Mouse (Mus musculus): ENCODE data around the gene Bbs9. TPM values are rescaled to one million over a fixed set of nuclear protein-coding genes. Genes with fewer than 3 reads are reported as not detected.

Bbs9 gene
- polyA plus RNA-seq, 1 experiment from 2014 or later = 13.4 TPM

DNA sequence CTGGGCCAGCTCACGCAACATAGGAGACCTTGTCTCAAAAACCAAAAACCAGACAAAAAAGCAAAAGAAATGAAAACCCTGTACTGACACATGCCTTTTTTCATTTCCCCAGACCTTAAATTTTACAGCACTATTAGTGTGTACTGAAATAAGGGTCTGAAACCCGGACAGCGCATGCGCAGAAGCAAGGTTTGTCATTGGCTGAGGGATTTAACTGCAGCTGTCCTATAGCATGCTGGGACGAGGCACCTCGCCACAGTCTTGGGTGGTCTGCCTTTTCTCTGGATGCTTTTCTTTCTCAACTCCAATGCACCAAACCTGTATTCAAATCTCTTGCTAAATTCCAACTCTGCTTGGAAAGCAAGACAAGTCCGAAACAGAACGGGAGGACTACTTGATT lies 3.4 kb downstream of the Bbs9 start:
- Histone ChIP-seq H3K4me2 (ENCODE audit: low read depth, low read length) (no peak overlapping the region), H3K27ac (replicated peaks; ENCODE audit: low read depth, low read length) (no peak overlapping the region), H3K4me3 (ENCODE audit: low read depth, low read length) (no peak overlapping the region), H3K9me3 (ENCODE audit: control insufficient read depth, low read length) (no peaks in the 10 kb centered on the region), H3K4me1 (ENCODE audit: control insufficient read depth, insufficient read depth, low read length) (peaks cover 6% of the 10 kb centered on the region; the same call in 1 of the 2 replicates), H3K9ac (ENCODE audit: low read depth, low read length) (no peak overlapping the region), H3K36me3 (ENCODE audit: control insufficient read depth, insufficient read depth, low read length) (no peaks in the 10 kb centered on the region), H3K27me3 (replicated peaks; ENCODE audit: control insufficient read depth, insufficient read depth, low read length) (no peaks in the 10 kb centered on the region)
- DNase-seq (ENCODE audit: low spot score) (no peak), ATAC-seq (ENCODE audit: low read depth) (no peak)
- 88% methylated on average over 8 of the region's 8 CpGs for WGBS

DNA sequence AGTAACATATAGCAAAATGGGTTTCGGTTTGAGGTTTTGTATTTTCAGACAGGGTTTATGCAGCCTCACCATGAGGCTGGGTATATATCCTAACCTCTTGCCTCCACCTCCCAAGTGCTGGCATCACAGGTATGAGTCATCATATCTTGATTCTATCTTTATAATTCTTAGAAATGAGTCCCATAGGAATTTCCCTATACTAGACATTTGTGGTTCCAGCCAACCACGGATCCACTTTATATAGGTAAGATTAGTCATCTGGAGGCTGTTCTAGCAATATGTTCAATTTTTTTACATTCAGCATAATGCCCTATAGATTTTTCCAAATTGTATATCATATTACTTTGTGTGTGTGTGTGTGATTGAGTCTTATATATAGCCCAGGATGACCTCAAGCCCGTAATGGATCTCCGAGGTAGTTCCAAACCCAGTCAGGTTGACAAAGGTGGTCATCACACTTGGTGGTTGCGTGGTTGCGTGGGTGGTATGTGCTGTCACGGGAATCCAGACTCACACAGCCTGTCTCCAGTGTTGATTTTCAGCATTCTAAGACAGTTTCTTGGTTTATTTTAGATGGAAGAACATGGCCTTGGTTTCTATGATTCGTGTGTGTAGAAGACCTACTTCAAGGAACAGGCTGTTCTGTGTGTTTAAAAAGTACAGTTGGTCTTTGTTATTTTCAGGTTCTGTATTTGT lies 8.5 kb downstream of the Bbs9 start:
- no peak overlapping the region for H3K27ac ChIP-seq (replicated peaks; ENCODE audit: low read depth, low read length)
- no peaks in the 10 kb centered on the region for H3K36me3 ChIP-seq (ENCODE audit: control insufficient read depth, insufficient read depth, low read length)
- no peak for ATAC-seq (ENCODE audit: low read depth)
- no peak overlapping the region for H3K4me2 ChIP-seq (ENCODE audit: low read depth, low read length)
- no peaks in the 10 kb centered on the region for H3K27me3 ChIP-seq (replicated peaks; ENCODE audit: control insufficient read depth, insufficient read depth, low read length)
- H3K9ac ChIP-seq (ENCODE audit: low read depth, low read length) = no peak overlapping the region
- H3K4me1 ChIP-seq (ENCODE audit: control insufficient read depth, insufficient read depth, low read length) = no peaks in the 10 kb centered on the region
- DNase-seq (ENCODE audit: low spot score) = no peak
- H3K9me3 ChIP-seq (ENCODE audit: control insufficient read depth, low read length) = no peaks in the 10 kb centered on the region
- 91% methylated on average over 8 of the region's 8 CpGs for WGBS
- H3K4me3 ChIP-seq (ENCODE audit: low read depth, low read length) = no peak overlapping the region

DNA sequence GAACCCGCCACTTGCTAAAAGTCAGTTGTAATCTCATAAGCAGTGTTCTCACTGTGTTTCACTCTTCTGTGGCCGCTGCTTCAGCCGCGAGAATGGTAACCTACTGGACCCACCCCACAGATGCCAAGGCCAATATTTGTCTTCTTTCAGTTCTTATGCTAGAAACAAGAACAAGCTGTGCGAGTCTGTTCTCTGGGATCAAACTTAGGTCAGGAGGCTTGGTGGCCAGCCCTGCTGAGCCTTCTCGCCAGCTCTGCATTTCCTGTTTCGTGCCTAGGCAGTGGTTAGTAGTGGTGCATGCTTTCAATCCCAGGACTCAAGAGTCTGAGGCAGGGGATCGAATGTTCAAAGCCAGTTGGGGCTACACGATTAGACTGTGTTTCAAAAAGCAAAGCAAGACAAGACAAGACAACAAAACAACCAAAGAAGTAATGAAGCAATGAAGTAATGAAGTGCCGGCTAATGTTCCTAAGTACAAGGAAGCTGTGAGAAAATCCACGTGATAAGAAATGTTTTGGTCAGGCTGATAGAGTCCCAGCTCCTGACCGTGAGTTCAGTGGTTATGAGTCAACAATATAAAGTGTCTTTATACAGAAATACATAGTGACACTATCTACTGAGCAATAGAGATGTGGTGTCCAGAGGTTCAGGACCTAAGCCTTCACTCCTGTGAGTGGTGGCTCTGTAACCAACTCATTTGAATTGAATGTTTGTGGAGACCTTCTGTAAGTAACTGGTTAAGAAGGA lies 9.2 kb downstream of the Bbs9 start:
- DNase-seq (ENCODE audit: low spot score) (no peak), ATAC-seq (ENCODE audit: low read depth) (no peak)
- Histone ChIP-seq H3K9me3 (ENCODE audit: control insufficient read depth, low read length) (no peaks in the 10 kb centered on the region), H3K9ac (ENCODE audit: low read depth, low read length) (no peak overlapping the region), H3K36me3 (ENCODE audit: control insufficient read depth, insufficient read depth, low read length) (no peaks in the 10 kb centered on the region), H3K27me3 (replicated peaks; ENCODE audit: control insufficient read depth, insufficient read depth, low read length) (no peaks in the 10 kb centered on the region), H3K4me1 (ENCODE audit: control insufficient read depth, insufficient read depth, low read length) (no peaks in the 10 kb centered on the region), H3K4me2 (ENCODE audit: low read depth, low read length) (no peak overlapping the region), H3K4me3 (ENCODE audit: low read depth, low read length) (no peak overlapping the region), H3K27ac (replicated peaks; ENCODE audit: low read depth, low read length) (no peak overlapping the region)
- WGBS = 79% methylated on average over 12 of the region's 12 CpGs

DNA sequence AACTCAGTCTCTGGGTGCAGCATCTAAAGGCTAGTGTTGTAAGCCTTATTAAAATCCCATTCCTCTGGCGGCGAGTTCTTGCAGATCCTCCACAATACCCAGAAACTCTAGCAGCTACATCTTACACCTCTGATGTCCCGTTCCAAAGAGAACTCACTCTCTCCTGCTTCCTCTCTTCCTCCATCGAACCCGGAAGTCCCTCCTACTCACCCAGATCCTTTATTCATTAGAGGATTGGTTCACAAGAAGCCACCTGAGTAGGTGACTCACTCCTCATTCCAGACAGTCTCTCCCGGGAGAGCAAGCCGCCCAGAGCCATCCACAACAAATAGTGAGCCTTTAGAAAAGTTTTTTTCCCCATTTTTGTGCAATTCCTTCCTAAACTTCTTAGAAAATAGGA lies 10.7 kb downstream of the Bbs9 start:
- H3K36me3 ChIP-seq (ENCODE audit: control insufficient read depth, insufficient read depth, low read length) = no peaks in the 10 kb centered on the region
- no peak overlapping the region for H3K9ac ChIP-seq (ENCODE audit: low read depth, low read length)
- 90% methylated on average over 7 of the region's 7 CpGs for WGBS
- H3K9me3 ChIP-seq (ENCODE audit: control insufficient read depth, low read length) = no peaks in the 10 kb centered on the region
- no peak for ATAC-seq (ENCODE audit: low read depth)
- H3K4me1 ChIP-seq (ENCODE audit: control insufficient read depth, insufficient read depth, low read length) = no peaks in the 10 kb centered on the region
- no peaks in the 10 kb centered on the region for H3K27me3 ChIP-seq (replicated peaks; ENCODE audit: control insufficient read depth, insufficient read depth, low read length)
- no peak overlapping the region for H3K27ac ChIP-seq (replicated peaks; ENCODE audit: low read depth, low read length)
- H3K4me3 ChIP-seq (ENCODE audit: low read depth, low read length) = no peak overlapping the region
- H3K4me2 ChIP-seq (ENCODE audit: low read depth, low read length) = no peak overlapping the region
- DNase-seq (ENCODE audit: low spot score) = no peak

DNA sequence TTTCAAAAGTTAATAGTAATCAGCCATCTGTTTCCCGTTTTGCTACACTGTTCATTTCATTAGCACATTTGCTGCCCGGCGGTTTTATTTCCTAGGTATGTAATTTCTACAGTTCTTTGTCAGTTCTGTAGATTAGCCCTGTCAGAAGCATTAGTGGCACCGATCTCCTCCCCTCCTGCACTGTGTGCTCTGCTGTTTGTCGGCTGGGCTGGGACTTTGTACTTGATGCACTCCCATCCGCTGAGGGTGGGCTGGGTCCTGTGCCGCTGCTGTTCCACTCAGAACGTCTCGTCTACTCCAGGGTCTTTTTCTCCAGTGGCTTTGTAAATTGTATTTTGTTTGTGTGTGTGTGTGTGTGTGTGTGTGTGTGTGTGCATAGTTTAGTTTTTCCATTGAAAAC lies 13.4 kb downstream of the Bbs9 start:
- ATAC-seq (ENCODE audit: low read depth) (no peak), DNase-seq (ENCODE audit: low spot score) (no peak)
- no peaks in the 10 kb centered on the region for H3K4me1 ChIP-seq (ENCODE audit: control insufficient read depth, insufficient read depth, low read length)
- H3K4me3 ChIP-seq (ENCODE audit: low read depth, low read length) = no peak overlapping the region
- no peak overlapping the region for H3K9ac ChIP-seq (ENCODE audit: low read depth, low read length)
- no peaks in the 10 kb centered on the region for H3K36me3 ChIP-seq (ENCODE audit: control insufficient read depth, insufficient read depth, low read length)
- 48% methylated on average over 9 of the region's 9 CpGs for WGBS
- H3K4me2 ChIP-seq (ENCODE audit: low read depth, low read length) = no peak overlapping the region
- no peaks in the 10 kb centered on the region for H3K27me3 ChIP-seq (replicated peaks; ENCODE audit: control insufficient read depth, insufficient read depth, low read length)
- H3K9me3 ChIP-seq (ENCODE audit: control insufficient read depth, low read length) = no peaks in the 10 kb centered on the region
- no peak overlapping the region for H3K27ac ChIP-seq (replicated peaks; ENCODE audit: low read depth, low read length)

DNA sequence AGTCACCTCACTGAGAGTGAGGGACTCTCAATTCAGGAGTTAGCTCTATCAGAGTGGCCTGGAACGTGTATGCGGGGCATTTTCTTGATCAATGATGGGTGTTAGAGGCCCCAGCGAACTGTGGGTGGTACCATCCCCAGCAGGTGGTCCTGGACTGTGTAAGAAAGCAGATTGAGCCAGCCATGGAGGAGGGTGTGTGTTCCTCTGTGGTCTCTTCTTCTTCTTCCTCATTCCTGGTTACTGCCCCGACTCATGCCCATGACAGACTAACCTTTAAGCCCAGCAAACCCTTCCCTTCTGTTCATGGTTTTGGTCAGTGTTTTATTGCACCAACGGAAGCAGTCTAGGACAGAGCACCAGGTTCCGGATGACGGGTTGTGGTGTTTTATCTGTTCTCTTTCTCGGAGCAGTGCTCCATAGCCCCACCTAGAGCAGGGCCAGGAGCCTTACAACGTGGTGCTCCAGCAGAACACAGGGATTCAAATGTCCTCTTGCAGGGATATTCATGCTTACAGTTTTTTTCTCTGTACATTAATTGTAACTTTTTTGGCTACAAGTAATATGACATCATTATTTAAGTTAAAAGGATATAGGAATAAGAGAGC lies 18.8 kb downstream of the Bbs9 start:
- ATAC-seq (ENCODE audit: low read depth) (no peak), DNase-seq (ENCODE audit: low spot score) (no peak)
- WGBS = 82% methylated on average over 9 of the region's 9 CpGs

DNA sequence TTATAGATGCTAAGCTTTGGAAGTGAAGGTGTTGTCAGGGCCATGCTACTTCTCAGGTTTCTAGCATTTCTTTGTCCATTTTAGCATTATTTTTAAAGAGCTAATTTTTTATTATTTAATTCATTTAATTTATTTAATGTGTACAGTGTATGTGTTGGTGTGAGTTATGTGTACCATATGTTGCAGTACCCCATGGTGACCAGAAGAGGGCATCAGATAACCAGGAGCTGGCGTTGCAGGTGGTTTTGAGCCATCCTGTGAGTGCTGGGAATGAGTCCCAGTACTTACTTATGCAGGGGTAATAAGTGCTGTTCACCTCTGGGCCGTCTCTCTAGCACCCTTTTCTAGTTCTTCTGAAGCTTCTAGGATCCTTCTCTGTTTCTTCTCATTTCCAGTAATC lies 19.6 kb downstream of the Bbs9 start:
- 79% methylated on average over 2 of the region's 2 CpGs for WGBS
- Histone ChIP-seq H3K4me1 (ENCODE audit: control insufficient read depth, insufficient read depth, low read length) (no peaks in the 10 kb centered on the region), H3K9ac (ENCODE audit: low read depth, low read length) (no peak overlapping the region), H3K27me3 (replicated peaks; ENCODE audit: control insufficient read depth, insufficient read depth, low read length) (no peaks in the 10 kb centered on the region), H3K27ac (replicated peaks; ENCODE audit: low read depth, low read length) (no peak overlapping the region), H3K9me3 (ENCODE audit: control insufficient read depth, low read length) (no peaks in the 10 kb centered on the region), H3K36me3 (ENCODE audit: control insufficient read depth, insufficient read depth, low read length) (0 out of 2 replicates have a peak, but pooled peaks cover 8% of the 10 kb centered on the region), H3K4me3 (ENCODE audit: low read depth, low read length) (no peak overlapping the region), H3K4me2 (ENCODE audit: low read depth, low read length) (no peak overlapping the region)
- ATAC-seq (ENCODE audit: low read depth) (no peak), DNase-seq (ENCODE audit: low spot score) (no peak)

More for the DNA sequence above, 18.8 kb downstream of the Bbs9 start:
- no peak overlapping the region for H3K9ac ChIP-seq (ENCODE audit: low read depth, low read length)
- no peak overlapping the region for H3K4me3 ChIP-seq (ENCODE audit: low read depth, low read length)
- H3K36me3 ChIP-seq (ENCODE audit: control insufficient read depth, insufficient read depth, low read length) = 0 out of 2 replicates have a peak, but pooled peaks cover 4% of the 10 kb centered on the region
- no peaks in the 10 kb centered on the region for H3K27me3 ChIP-seq (replicated peaks; ENCODE audit: control insufficient read depth, insufficient read depth, low read length)
- H3K4me1 ChIP-seq (ENCODE audit: control insufficient read depth, insufficient read depth, low read length) = no peaks in the 10 kb centered on the region
- no peak overlapping the region for H3K4me2 ChIP-seq (ENCODE audit: low read depth, low read length)
- no peaks in the 10 kb centered on the region for H3K9me3 ChIP-seq (ENCODE audit: control insufficient read depth, low read length)
- H3K27ac ChIP-seq (replicated peaks; ENCODE audit: low read depth, low read length) = no peak overlapping the region

DNA sequence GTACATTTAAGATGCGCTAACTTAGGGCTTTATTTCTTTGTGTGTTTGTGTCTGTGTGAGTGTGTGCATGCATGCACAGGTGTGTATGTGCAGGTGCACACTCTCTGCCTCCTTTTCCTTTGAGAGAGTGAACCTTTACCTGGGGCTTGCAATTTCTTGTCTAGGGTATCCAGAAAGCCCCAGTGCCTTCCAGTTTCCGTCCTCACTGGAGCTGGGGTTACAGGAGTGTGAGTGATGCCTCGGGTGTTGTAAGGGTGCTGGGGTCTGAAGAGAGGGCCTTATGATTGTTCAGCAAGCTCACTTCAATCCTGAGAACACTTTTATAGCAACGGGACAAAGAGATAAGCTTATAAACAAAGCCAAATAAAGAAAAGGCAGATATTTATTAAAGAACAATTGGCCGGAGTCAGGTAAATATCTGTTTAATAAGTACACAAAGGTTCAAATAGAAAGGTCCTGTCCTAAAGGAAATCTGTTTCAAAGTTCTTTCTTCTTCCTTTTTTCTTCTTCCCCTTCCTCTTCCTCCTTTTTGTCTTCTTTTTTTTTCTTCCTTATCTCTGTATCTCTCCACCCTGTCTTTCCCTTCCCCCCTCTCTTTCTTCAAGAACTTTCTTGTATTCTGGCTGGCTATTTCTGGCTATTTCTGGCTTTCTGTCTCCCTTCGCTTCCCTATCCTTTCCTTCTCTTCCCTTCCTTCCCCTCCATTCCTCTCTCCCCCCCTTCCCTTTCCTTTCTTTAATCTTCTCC lies 21.7 kb downstream of the Bbs9 start:
- DNase-seq (ENCODE audit: low spot score) = no peak
- 85% methylated on average over 6 of the region's 6 CpGs for WGBS
- Histone ChIP-seq H3K4me2 (ENCODE audit: low read depth, low read length) (no peak overlapping the region), H3K36me3 (ENCODE audit: control insufficient read depth, insufficient read depth, low read length) (0 out of 2 replicates have a peak, but pooled peaks cover 8% of the 10 kb centered on the region), H3K4me3 (ENCODE audit: low read depth, low read length) (no peak overlapping the region), H3K27ac (replicated peaks; ENCODE audit: low read depth, low read length) (no peak overlapping the region), H3K27me3 (replicated peaks; ENCODE audit: control insufficient read depth, insufficient read depth, low read length) (no peaks in the 10 kb centered on the region), H3K9me3 (ENCODE audit: control insufficient read depth, low read length) (no peaks in the 10 kb centered on the region), H3K9ac (ENCODE audit: low read depth, low read length) (no peak overlapping the region), H3K4me1 (ENCODE audit: control insufficient read depth, insufficient read depth, low read length) (no peaks in the 10 kb centered on the region)
- no peak for ATAC-seq (ENCODE audit: low read depth)
